Mouse (Mus musculus) G1E (cell line): ENCODE measurements around the gene C130026I21Rik.
"Not testable (repeated sequence)": the region's sequence is repeated elsewhere in the genome, so short reads cannot be mapped to it uniquely, and the experiment has no call there.

Experiments
- CTCF ChIP-seq: IDR thresholded peaks from 2 replicates; pipeline ENCODE4 v1.5.1; 2012; ENCODE audit warnings: low read depth, low read length, inconsistent platforms, mixed read lengths
- GATA2 ChIP-seq: IDR thresholded peaks from 2 replicates; pipeline ENCODE4 v1.6.1; 2012; ENCODE audit warnings: low read depth, low read length, inconsistent platforms, borderline replicate concordance

- not testable (repeated sequence) for TF ChIP-seq GATA2, CTCF
These were observed 6.1 kb upstream of the C130026I21Rik start for GRCm38 (mm10) chr1:85276421-85276820.
